Mouse (Mus musculus) thymus, adult 2 months (tissue): ENCODE results near the gene Clec4g.

Source experiments
- CTCF ChIP-seq: fragments of 200-500 bp; IDR thresholded peaks from 2 replicates; pipeline ENCODE4 v1.5.1; 2012; ENCODE audit warnings: mild to moderate bottlenecking, control low read depth, low read length, moderate library complexity, borderline replicate concordance; ENCODE audit not compliant: control insufficient read depth, poor library complexity, insufficient read depth; ENCODE audit errors: extremely low read depth
- POLR2A ChIP-seq: fragments of 200-500 bp; IDR thresholded peaks from 2 replicates; pipeline ENCODE4 v1.6.1; 2012; ENCODE audit warnings: mild to moderate bottlenecking, low read length, control low read depth, moderate library complexity; ENCODE audit not compliant: control insufficient read depth, poor library complexity, insufficient read depth; ENCODE audit errors: extremely low read depth

- peak; percentile 75 for TF ChIP-seq POLR2A
- TF ChIP-seq CTCF: peak; percentile 99
These were observed 44.1 kb downstream of the Clec4g start, which contains the start of gene Trappc5 for GRCm38 (mm10) chr8:3676131-3676992.
